Mouse (Mus musculus) ES-Bruce4 (cell line): ENCODE results near the gene Cbl.

Experiments
- CTCF ChIP-seq: IDR thresholded peaks from one replicate; pipeline ENCODE4 v1.8.1; 2011; ENCODE audit warnings: low read depth, low read length
- EP300 ChIP-seq: IDR thresholded peaks from 2 replicates; pipeline ENCODE4 v1.6.1; 2011; ENCODE audit warnings: low read depth, low read length; ENCODE audit not compliant: insufficient read depth

- no peak for TF ChIP-seq CTCF
- TF ChIP-seq EP300 = no peak
Measured at GRCm38 (mm10) chr9:44191166-44191565, 42.7 kb downstream of the Cbl start.
